Mouse (Mus musculus): Measurements from ENCODE around the gene Zmiz1. TPM values are rescaled to one million over a fixed set of nuclear protein-coding genes. Genes with fewer than 3 reads are reported as not detected.

The Zmiz1 gene
- polyA plus RNA-seq, 1 experiment from 2014 or later: 57.5 TPM

- ATAC-seq (replicated peaks): peak; percentile 62
- H3K4me1 ChIP-seq: peaks cover 72% of the 10 kb centered on the region
- no peak overlapping the region for H3K9ac ChIP-seq (replicated peaks)
- H3K4me3 ChIP-seq: no peak overlapping the region
- H3K4me2 ChIP-seq (replicated peaks): no peak overlapping the region
- H3K9me3 ChIP-seq: no peaks in the 10 kb centered on the region
- peak overlapping the region; percentile 84 for H3K27ac ChIP-seq (replicated peaks)
- peaks cover 3% of the 10 kb centered on the region; the same call in 1 of the 2 replicates for H3K36me3 ChIP-seq
- H3K27me3 ChIP-seq: no peaks in the 10 kb centered on the region
- WGBS: 9% methylated on average over 10 of the region's 10 CpGs
Measured at GRCm38 (mm10) chr14:25549871-25550840, 91.2 kb downstream of the Zmiz1 start.

DNA sequence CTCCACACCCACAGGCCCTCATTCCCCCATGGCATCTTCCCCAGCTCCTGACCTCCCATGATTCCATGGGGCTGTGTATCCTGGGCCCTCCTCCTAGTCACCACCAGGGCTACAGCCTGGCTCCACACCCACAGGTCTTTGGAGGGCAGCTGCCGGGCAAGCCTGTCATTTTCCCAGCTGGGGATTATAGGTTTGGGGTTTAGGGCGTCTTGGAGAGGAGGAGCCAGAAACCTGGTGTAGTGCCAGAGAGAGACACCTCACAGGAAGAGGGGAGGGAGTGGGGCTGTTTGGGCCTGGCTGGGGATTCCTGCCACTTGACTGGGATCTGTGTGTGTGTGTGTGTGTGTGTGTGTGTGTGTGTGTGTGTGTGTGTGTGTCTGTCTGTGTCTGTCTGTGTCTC is 92.7 kb downstream of the Zmiz1 start:
- ATAC-seq (replicated peaks): no peak
- Histone ChIP-seq H3K4me1 (peaks cover 83% of the 10 kb centered on the region), H3K27ac (replicated peaks) (peak overlapping the region; percentile 84), H3K27me3 (no peaks in the 10 kb centered on the region), H3K4me2 (replicated peaks) (no peak overlapping the region), H3K4me3 (no peak overlapping the region), H3K9me3 (no peaks in the 10 kb centered on the region), H3K9ac (replicated peaks) (no peak overlapping the region), H3K36me3 (peaks cover 3% of the 10 kb centered on the region; the same call in 1 of the 2 replicates)
- WGBS: 5% methylated on average over 2 of the region's 2 CpGs

GRCm38 (mm10) chr14:25553382-25553781 is 94.4 kb downstream of the Zmiz1 start:
- no peak overlapping the region for H3K4me3 ChIP-seq
- no peak overlapping the region for H3K4me2 ChIP-seq (replicated peaks)
- no peaks in the 10 kb centered on the region for H3K9me3 ChIP-seq
- peaks cover 3% of the 10 kb centered on the region; the same call in 1 of the 2 replicates for H3K36me3 ChIP-seq
- peak overlapping the region; percentile 46; the same call in 1 of the 2 replicates for H3K27ac ChIP-seq (replicated peaks)
- peaks cover 81% of the 10 kb centered on the region for H3K4me1 ChIP-seq
- 70% methylated on average over 2 of the region's 2 CpGs for WGBS
- H3K9ac ChIP-seq (replicated peaks): no peak overlapping the region
- ATAC-seq (replicated peaks): no peak
- H3K27me3 ChIP-seq: no peaks in the 10 kb centered on the region

DNA sequence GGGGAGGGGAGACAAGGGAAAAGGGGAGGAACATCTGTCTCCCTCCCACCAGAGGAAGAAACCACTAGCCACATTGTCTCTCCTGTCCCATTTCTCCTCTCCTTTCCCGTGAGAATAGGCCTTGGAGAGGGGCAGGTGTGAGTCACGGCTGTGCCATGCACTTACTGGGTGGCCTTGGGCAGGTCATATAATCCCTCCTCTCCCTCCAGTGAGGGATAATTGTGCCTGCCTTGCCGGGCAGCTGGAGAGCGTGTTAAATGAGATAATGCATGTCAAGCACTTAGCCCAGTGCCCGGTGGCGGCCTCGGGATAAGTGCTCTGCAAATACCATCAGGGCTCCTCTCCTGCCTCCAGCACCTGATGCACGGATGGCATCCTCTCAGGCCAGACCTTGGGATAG is 95.8 kb downstream of the Zmiz1 start:
- H3K4me3 ChIP-seq: no peak overlapping the region
- H3K27ac ChIP-seq (replicated peaks): peak overlapping the region; percentile 78
- H3K4me1 ChIP-seq: peaks cover 68% of the 10 kb centered on the region
- no peaks in the 10 kb centered on the region for H3K9me3 ChIP-seq
- H3K4me2 ChIP-seq (replicated peaks): no peak overlapping the region
- no peak for ATAC-seq (replicated peaks)
- no peak overlapping the region for H3K9ac ChIP-seq (replicated peaks)
- H3K36me3 ChIP-seq: no peaks in the 10 kb centered on the region
- no peaks in the 10 kb centered on the region for H3K27me3 ChIP-seq
- WGBS: 9% methylated on average over 8 of the region's 8 CpGs

- WGBS: 12% methylated on average over 10 of the region's 10 CpGs
- Histone ChIP-seq H3K36me3 (no peaks in the 10 kb centered on the region), H3K27ac (replicated peaks) (peak overlapping the region; percentile 78), H3K4me3 (no peak overlapping the region), H3K9ac (replicated peaks) (no peak overlapping the region), H3K27me3 (no peaks in the 10 kb centered on the region), H3K9me3 (no peaks in the 10 kb centered on the region), H3K4me2 (replicated peaks) (0 out of 2 replicates have a peak overlapping the region, but pooled peaks have one; percentile 1), H3K4me1 (peaks cover 62% of the 10 kb centered on the region)
- no peak for ATAC-seq (replicated peaks)
Measured at GRCm38 (mm10) chr14:25555291-25555781, 96.4 kb downstream of the Zmiz1 start.

GRCm38 (mm10) chr14:25555848-25556247 is 96.9 kb downstream of the Zmiz1 start:
- H3K4me1 ChIP-seq: peaks cover 57% of the 10 kb centered on the region
- no peak overlapping the region for H3K4me2 ChIP-seq (replicated peaks)
- 7% methylated on average over 7 of the region's 7 CpGs for WGBS
- ATAC-seq (replicated peaks): no peak
- no peak overlapping the region for H3K4me3 ChIP-seq
- no peaks in the 10 kb centered on the region for H3K9me3 ChIP-seq
- no peaks in the 10 kb centered on the region for H3K27me3 ChIP-seq
- H3K36me3 ChIP-seq: no peaks in the 10 kb centered on the region
- H3K9ac ChIP-seq (replicated peaks): no peak overlapping the region
- peak overlapping the region; percentile 78 for H3K27ac ChIP-seq (replicated peaks)

GRCm38 (mm10) chr14:25557014-25557413 is 98.0 kb downstream of the Zmiz1 start:
- Histone ChIP-seq H3K27ac (replicated peaks) (peak overlapping the region; percentile 78), H3K9me3 (no peaks in the 10 kb centered on the region), H3K4me1 (peaks cover 53% of the 10 kb centered on the region), H3K27me3 (no peaks in the 10 kb centered on the region), H3K36me3 (no peaks in the 10 kb centered on the region), H3K4me3 (no peak overlapping the region), H3K9ac (replicated peaks) (no peak overlapping the region), H3K4me2 (replicated peaks) (no peak overlapping the region)
- no peak for ATAC-seq (replicated peaks)
- 25% methylated on average over 8 of the region's 8 CpGs for WGBS

GRCm38 (mm10) chr14:25558479-25558878 is 99.5 kb downstream of the Zmiz1 start:
- no peaks in the 10 kb centered on the region for H3K36me3 ChIP-seq
- H3K9me3 ChIP-seq: no peaks in the 10 kb centered on the region
- no peaks in the 10 kb centered on the region for H3K27me3 ChIP-seq
- H3K27ac ChIP-seq (replicated peaks): peak overlapping the region; percentile 78; the same call in 1 of the 2 replicates
- WGBS: 93% methylated on average over 1 of the region's 1 CpGs
- peaks cover 50% of the 10 kb centered on the region for H3K4me1 ChIP-seq
- no peak for ATAC-seq (replicated peaks)
- no peak overlapping the region for H3K4me3 ChIP-seq
- H3K4me2 ChIP-seq (replicated peaks): no peak overlapping the region
- H3K9ac ChIP-seq (replicated peaks): no peak overlapping the region

GRCm38 (mm10) chr14:25559907-25560306 is 100.9 kb downstream of the Zmiz1 start:
- Histone ChIP-seq H3K36me3 (no peaks in the 10 kb centered on the region), H3K4me2 (replicated peaks) (no peak overlapping the region), H3K4me1 (peaks cover 49% of the 10 kb centered on the region), H3K9ac (replicated peaks) (no peak overlapping the region), H3K4me3 (no peak overlapping the region), H3K27ac (replicated peaks) (no peak overlapping the region), H3K9me3 (no peaks in the 10 kb centered on the region), H3K27me3 (no peaks in the 10 kb centered on the region)
- WGBS: 93% methylated on average over 5 of the region's 5 CpGs
- no peak for ATAC-seq (replicated peaks)

- H3K4me1 ChIP-seq: peaks cover 49% of the 10 kb centered on the region
Measured at GRCm38 (mm10) chr14:25560841-25561240, 101.9 kb downstream of the Zmiz1 start.

GRCm38 (mm10) chr14:25561716-25562115 is 102.7 kb downstream of the Zmiz1 start:
- ATAC-seq (replicated peaks): no peak
- WGBS: 67% methylated on average over 1 of the region's 1 CpGs
- no peak overlapping the region for H3K27ac ChIP-seq (replicated peaks)
- H3K27me3 ChIP-seq: no peaks in the 10 kb centered on the region
- H3K9me3 ChIP-seq: no peaks in the 10 kb centered on the region
- no peaks in the 10 kb centered on the region for H3K36me3 ChIP-seq
- no peak overlapping the region for H3K9ac ChIP-seq (replicated peaks)
- H3K4me2 ChIP-seq (replicated peaks): no peak overlapping the region
- no peak overlapping the region for H3K4me3 ChIP-seq
- peaks cover 45% of the 10 kb centered on the region for H3K4me1 ChIP-seq

More at GRCm38 (mm10) chr14:25560841-25561240, 101.9 kb downstream of the Zmiz1 start:
- Histone ChIP-seq H3K4me3 (no peak overlapping the region), H3K36me3 (no peaks in the 10 kb centered on the region), H3K27ac (replicated peaks) (no peak overlapping the region), H3K4me2 (replicated peaks) (no peak overlapping the region), H3K9ac (replicated peaks) (no peak overlapping the region), H3K9me3 (no peaks in the 10 kb centered on the region), H3K27me3 (no peaks in the 10 kb centered on the region)
- WGBS: 97% methylated on average over 3 of the region's 3 CpGs
- ATAC-seq (replicated peaks): no peak

- ATAC-seq (replicated peaks): no peak
- Histone ChIP-seq H3K4me2 (replicated peaks) (no peak overlapping the region), H3K27ac (replicated peaks) (peak overlapping the region; percentile 24; the same call in 1 of the 2 replicates), H3K9me3 (no peaks in the 10 kb centered on the region), H3K27me3 (no peaks in the 10 kb centered on the region), H3K4me1 (peaks cover 37% of the 10 kb centered on the region), H3K36me3 (no peaks in the 10 kb centered on the region), H3K4me3 (no peak overlapping the region), H3K9ac (replicated peaks) (no peak overlapping the region)
- WGBS: 86% methylated on average over 4 of the region's 4 CpGs
Measured at GRCm38 (mm10) chr14:25562447-25562846, 103.5 kb downstream of the Zmiz1 start.
